Mouse (Mus musculus) adrenal gland, postnatal 25 days (tissue): Measurements from ENCODE around the gene Plekha5. TPM values are rescaled to one million over a fixed set of nuclear protein-coding genes. Genes with fewer than 3 reads are reported as not detected.
"Not testable (repeated sequence)": the region's sequence is repeated elsewhere in the genome, so short reads cannot be mapped to it uniquely, and the experiment has no call there.

Experiments
- DNase-seq: peaks from one replicate; pipeline ENCODE4 v3.0.0; 2021; ENCODE audit warnings: mixed read lengths
- total RNA-seq: library from RNA; stranded (reverse); gene quantifications from 2 replicates; pipeline ENCODE4 v1.2.3, GENCODE M21; 2021

Gene Plekha5
- total RNA-seq, 1 experiment from 2014 or later = 57.6 TPM

GRCm38 (mm10) chr6:140532858-140533257, 109.0 kb downstream of the Plekha5 start:
- not testable (repeated sequence) for DNase-seq

GRCm38 (mm10) chr6:140533606-140534005, 109.8 kb downstream of the Plekha5 start:
- no peak for DNase-seq

GRCm38 (mm10) chr6:140535504-140535903, 111.7 kb downstream of the Plekha5 start:
- peak; percentile 55 for DNase-seq

- no peak for DNase-seq
Measured at GRCm38 (mm10) chr6:140541919-140542318, 118.1 kb downstream of the Plekha5 start.

GRCm38 (mm10) chr6:140543005-140543794, 119.3 kb downstream of the Plekha5 start:
- no peak for DNase-seq

- no peak for DNase-seq
Measured at GRCm38 (mm10) chr6:140546095-140546494, 122.2 kb downstream of the Plekha5 start.

GRCm38 (mm10) chr6:140546648-140547201, 122.9 kb downstream of the Plekha5 start:
- DNase-seq = no peak

GRCm38 (mm10) chr6:140547203-140547944, 123.5 kb downstream of the Plekha5 start:
- DNase-seq = no peak

GRCm38 (mm10) chr6:140548082-140548769, 124.4 kb downstream of the Plekha5 start:
- peak; percentile 23 for DNase-seq

- peak; percentile 47 for DNase-seq
Measured at GRCm38 (mm10) chr6:140550741-140551140, 126.9 kb downstream of the Plekha5 start.

- DNase-seq = no peak
Measured at GRCm38 (mm10) chr6:140554261-140554660, 130.4 kb downstream of the Plekha5 start.

- no peak for DNase-seq
Measured at GRCm38 (mm10) chr6:140559411-140559810, 135.6 kb downstream of the Plekha5 start.

GRCm38 (mm10) chr6:140561151-140561916, 137.5 kb downstream of the Plekha5 start:
- no peak for DNase-seq

- DNase-seq = peak; percentile 39
Measured at GRCm38 (mm10) chr6:140561917-140562590, 138.2 kb downstream of the Plekha5 start.

- DNase-seq = no peak
Measured at GRCm38 (mm10) chr6:140567199-140567598, 143.3 kb downstream of the Plekha5 start.

GRCm38 (mm10) chr6:140567897-140568296, 144.0 kb downstream of the Plekha5 start:
- DNase-seq = no peak

GRCm38 (mm10) chr6:140570152-140570551, 146.3 kb downstream of the Plekha5 start:
- peak; percentile 17 for DNase-seq

- no peak for DNase-seq
Measured at GRCm38 (mm10) chr6:140574943-140575342, 151.1 kb downstream of the Plekha5 start.

GRCm38 (mm10) chr6:140576133-140576532, 152.3 kb downstream of the Plekha5 start:
- no peak for DNase-seq

GRCm38 (mm10) chr6:140576961-140577821, 153.3 kb downstream of the Plekha5 start:
- DNase-seq = no peak
